Mouse (Mus musculus) olfactory bulb, adult 2 months (tissue): ENCODE data around the gene Gli3.

Experiments used
- CTCF ChIP-seq: fragments of 200-500 bp; IDR thresholded peaks from 2 replicates; pipeline ENCODE4 v1.5.1; 2012; ENCODE audit warnings: low read depth, mild to moderate bottlenecking, low read length, moderate library complexity; ENCODE audit not compliant: insufficient read depth
- POLR2A ChIP-seq: fragments of 200-500 bp; IDR thresholded peaks from 2 replicates; pipeline ENCODE4 v1.6.1; 2012; ENCODE audit warnings: mild to moderate bottlenecking, low read depth, low read length, moderate library complexity; ENCODE audit not compliant: insufficient read depth

DNA sequence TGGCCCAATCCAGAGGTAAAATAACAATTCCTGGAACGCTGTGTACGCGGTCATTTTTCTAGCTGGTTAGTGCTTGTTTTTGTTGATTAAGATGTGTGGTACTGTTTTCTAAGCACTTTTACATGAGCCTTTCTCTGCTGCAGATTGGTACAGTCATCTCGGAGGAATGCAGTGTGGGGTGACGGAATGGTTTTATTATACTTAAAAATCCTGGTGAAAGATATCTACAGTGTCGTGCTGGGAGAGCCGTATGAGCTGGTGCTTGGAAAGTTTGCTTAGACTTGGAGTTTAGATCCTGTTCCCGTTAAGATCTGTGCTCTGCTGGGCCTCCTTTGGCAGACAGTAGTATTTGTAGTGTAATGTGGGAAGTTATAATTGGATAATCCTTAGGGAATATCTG is 51.0 kb downstream of the Gli3 start:
- TF ChIP-seq CTCF (no peak), POLR2A (no peak)
